Mouse (Mus musculus) liver, postnatal 0 days (tissue): ENCODE results near the gene Galc.

Source experiments
- CTCF ChIP-seq: sonication (generic); IDR thresholded peaks from 2 replicates; pipeline ENCODE4 v1.5.1; 2016; ENCODE audit warnings: antibody characterized with exemption, low read depth
- EP300 ChIP-seq: IDR thresholded peaks from 2 replicates; pipeline ENCODE4 v1.6.1; 2016; ENCODE audit warnings: antibody characterized with exemption, low read depth, mild to moderate bottlenecking

DNA sequence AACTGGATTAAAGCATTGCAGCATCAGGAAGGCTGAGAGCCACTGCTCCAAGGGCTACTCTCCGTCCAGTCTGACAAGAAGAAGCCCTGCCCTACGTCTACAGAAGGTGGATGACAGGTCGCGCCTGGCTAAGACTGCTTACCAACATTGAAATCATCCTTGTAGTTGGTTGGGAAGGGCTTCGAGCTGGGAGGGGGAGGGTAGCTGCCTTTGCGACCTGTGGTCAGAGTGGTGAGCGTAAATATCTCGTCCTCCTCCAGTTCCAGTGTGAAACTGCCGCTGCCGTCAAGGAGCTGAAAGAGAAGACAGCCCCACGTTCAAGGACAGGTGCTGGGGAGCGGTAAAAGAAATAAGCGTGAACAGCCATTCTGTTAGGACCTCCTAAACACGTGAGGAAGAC, 45.1 kb downstream of the Galc start:
- TF ChIP-seq CTCF, result no peak
- TF ChIP-seq EP300, result no peak
